Mouse (Mus musculus): ENCODE measurements around the gene Gabrb2. TPM values are rescaled to one million over a fixed set of nuclear protein-coding genes. Genes with fewer than 3 reads are reported as not detected.

Gene Gabrb2
- 1.7 and 1.9 TPM in 2 replicates for polyA plus RNA-seq (2016; fragmentation: Nextera tagmentation; extraction: Ambion mirVana)

- Histone ChIP-seq H3K4me3 (peak within 1 kb of the TSS; percentile 66), H3K27ac (replicated peaks) (peak within 1 kb of the TSS; percentile 71), H3K27me3 (replicated peaks; ENCODE audit: low read depth, poor library complexity, severe bottlenecking) (peaks cover 33% of the 10 kb centered on the region), H3K4me1 (peaks cover 10% of the 10 kb centered on the region), H3K9me3 (no peaks in the 10 kb centered on the region), H3K36me3 (replicated peaks) (no peaks in the 10 kb centered on the region)
- WGBS = 24% methylated on average over 20 of the region's 20 CpGs
- peak; percentile 13 for DNase-seq (ENCODE audit: low spot score)
These were observed at the start of gene Gabrb2 for GRCm38 (mm10) chr11:42418996-42419782. TSS of gene Gabrb2 (plus strand) at chr11:42419757.

- H3K27me3 ChIP-seq (replicated peaks; ENCODE audit: low read depth, poor library complexity, severe bottlenecking) = no peaks in the 10 kb centered on the region
- H3K4me1 ChIP-seq = no peaks in the 10 kb centered on the region
- no peaks in the 10 kb centered on the region for H3K36me3 ChIP-seq (replicated peaks)
- WGBS = 77% methylated on average over 2 of the region's 2 CpGs
- no peaks in the 10 kb centered on the region for H3K9me3 ChIP-seq
- no peak for DNase-seq (ENCODE audit: low spot score)
- H3K27ac ChIP-seq (replicated peaks) = no peak overlapping the region
- H3K4me3 ChIP-seq = no peak overlapping the region
These were observed 40.6 kb upstream of the Gabrb2 start for GRCm38 (mm10) chr11:42378983-42379382.

DNA sequence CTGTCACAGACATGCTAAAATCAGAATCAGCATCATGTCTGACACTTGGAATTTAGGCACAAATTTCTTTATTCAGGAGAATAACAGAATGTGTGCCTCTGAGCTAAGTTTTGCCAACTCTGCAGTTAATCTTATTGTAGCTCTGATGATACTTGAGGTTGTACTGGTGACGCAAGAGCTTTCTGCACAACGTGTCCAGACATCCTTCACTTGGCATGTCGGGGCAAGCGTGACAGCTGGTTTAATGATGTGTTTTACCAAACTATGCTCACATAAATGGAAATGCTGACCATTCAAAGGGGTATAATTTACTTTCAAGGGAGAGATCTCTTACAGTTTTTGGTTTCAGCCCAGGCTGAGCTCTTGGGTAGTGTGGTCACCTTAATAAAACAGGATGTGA, 33.1 kb upstream of the Gabrb2 start:
- Histone ChIP-seq H3K27me3 (replicated peaks; ENCODE audit: low read depth, poor library complexity, severe bottlenecking) (no peaks in the 10 kb centered on the region), H3K4me3 (no peak overlapping the region), H3K9me3 (no peaks in the 10 kb centered on the region), H3K4me1 (no peaks in the 10 kb centered on the region), H3K27ac (replicated peaks) (no peak overlapping the region), H3K36me3 (replicated peaks) (no peaks in the 10 kb centered on the region)
- 84% methylated on average over 4 of the region's 4 CpGs for WGBS
- DNase-seq (ENCODE audit: low spot score) = no peak

GRCm38 (mm10) chr11:42390682-42391290, 28.8 kb upstream of the Gabrb2 start:
- H3K9me3 ChIP-seq = no peaks in the 10 kb centered on the region
- no peaks in the 10 kb centered on the region for H3K36me3 ChIP-seq (replicated peaks)
- no peaks in the 10 kb centered on the region for H3K27me3 ChIP-seq (replicated peaks; ENCODE audit: low read depth, poor library complexity, severe bottlenecking)
- H3K4me3 ChIP-seq = no peak overlapping the region
- WGBS = 71% methylated on average over 3 of the region's 3 CpGs
- H3K4me1 ChIP-seq = no peaks in the 10 kb centered on the region
- no peak overlapping the region for H3K27ac ChIP-seq (replicated peaks)
- no peak for DNase-seq (ENCODE audit: low spot score)

DNA sequence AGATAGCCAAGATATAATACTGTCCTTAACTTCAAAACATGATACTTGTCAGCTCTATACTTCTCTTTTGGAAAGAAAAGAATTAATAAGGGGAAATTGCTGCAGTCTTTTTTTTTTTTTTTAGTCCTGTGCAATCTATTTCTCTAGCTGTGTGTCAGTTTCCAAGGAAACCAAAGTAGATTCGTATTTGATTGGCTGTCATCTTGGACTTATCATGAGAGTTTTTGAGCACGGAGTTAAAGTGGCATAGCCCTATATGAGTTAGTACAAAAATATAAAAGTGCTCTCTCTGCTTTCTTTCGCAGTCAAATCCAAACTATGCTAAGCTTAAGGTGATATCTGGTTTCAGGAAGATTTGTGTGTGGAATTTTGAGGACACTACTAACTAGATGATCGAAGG, 26.1 kb upstream of the Gabrb2 start:
- WGBS = 89% methylated on average over 4 of the region's 4 CpGs
- DNase-seq (ENCODE audit: low spot score) = no peak

GRCm38 (mm10) chr11:42419791-42420633, 455 bp downstream of the Gabrb2 start:
- Histone ChIP-seq H3K4me3 (peak overlapping the region; percentile 66), H3K4me1 (peaks cover 10% of the 10 kb centered on the region), H3K27ac (replicated peaks) (peak overlapping the region; percentile 71), H3K9me3 (no peaks in the 10 kb centered on the region), H3K36me3 (replicated peaks) (no peaks in the 10 kb centered on the region), H3K27me3 (replicated peaks; ENCODE audit: low read depth, poor library complexity, severe bottlenecking) (peaks cover 33% of the 10 kb centered on the region)
- DNase-seq (ENCODE audit: low spot score) = peak; percentile 57
- WGBS = 1% methylated on average over 37 of the region's 40 CpGs

More for the DNA sequence above, 26.1 kb upstream of the Gabrb2 start:
- Histone ChIP-seq H3K4me1 (no peaks in the 10 kb centered on the region), H3K36me3 (replicated peaks) (no peaks in the 10 kb centered on the region), H3K27me3 (replicated peaks; ENCODE audit: low read depth, poor library complexity, severe bottlenecking) (no peaks in the 10 kb centered on the region), H3K9me3 (no peaks in the 10 kb centered on the region), H3K27ac (replicated peaks) (no peak overlapping the region), H3K4me3 (no peak overlapping the region)

DNA sequence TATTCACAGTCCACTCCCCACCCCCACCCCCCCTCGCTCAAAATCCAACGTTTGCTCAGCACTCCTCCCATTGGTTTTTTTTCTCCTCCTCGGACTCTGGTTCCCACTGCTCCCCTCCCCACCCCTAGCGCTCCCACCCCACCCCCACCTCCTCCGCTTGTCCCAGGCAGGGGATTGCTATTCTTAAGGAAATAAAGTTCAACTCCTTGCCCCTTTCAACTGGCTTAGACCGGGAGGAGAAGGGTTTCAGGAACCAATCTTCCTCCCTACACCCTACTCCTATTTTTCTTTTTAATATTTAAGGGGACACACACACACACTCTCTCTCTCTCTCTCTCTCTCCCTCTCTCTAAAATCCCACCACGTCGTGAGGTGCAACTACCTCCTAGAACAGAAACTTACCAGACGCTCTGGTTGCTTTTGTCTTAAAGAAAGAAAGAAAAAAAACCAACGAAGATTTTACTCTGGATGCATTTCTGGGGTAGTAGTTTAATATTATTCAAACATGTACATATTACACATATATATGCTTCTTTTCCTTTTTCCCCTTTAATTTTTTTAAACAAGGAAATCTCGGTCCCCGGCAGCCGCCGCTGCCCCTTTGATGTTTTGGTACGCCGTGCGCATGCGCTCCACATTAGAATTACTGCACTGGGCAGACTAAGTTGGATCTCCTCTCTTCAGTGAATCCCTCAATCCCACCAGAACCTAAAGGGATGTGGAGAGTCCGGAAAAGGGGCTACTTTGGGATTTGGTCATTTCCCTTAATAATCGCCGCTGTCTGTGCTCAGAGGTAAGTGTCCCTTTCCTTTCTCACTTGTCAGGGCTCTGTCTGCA, 1.3 kb downstream of the Gabrb2 start:
- H3K36me3 ChIP-seq (replicated peaks) = no peaks in the 10 kb centered on the region
- peaks cover 33% of the 10 kb centered on the region for H3K27me3 ChIP-seq (replicated peaks; ENCODE audit: low read depth, poor library complexity, severe bottlenecking)
- peak overlapping the region; percentile 66 for H3K4me3 ChIP-seq
- H3K4me1 ChIP-seq = peaks cover 10% of the 10 kb centered on the region
- DNase-seq (ENCODE audit: low spot score) = peak; percentile 67
- WGBS = under 1% methylated on average over 21 of the region's 21 CpGs
- H3K9me3 ChIP-seq = no peaks in the 10 kb centered on the region
- peak overlapping the region; percentile 71 for H3K27ac ChIP-seq (replicated peaks)

DNA sequence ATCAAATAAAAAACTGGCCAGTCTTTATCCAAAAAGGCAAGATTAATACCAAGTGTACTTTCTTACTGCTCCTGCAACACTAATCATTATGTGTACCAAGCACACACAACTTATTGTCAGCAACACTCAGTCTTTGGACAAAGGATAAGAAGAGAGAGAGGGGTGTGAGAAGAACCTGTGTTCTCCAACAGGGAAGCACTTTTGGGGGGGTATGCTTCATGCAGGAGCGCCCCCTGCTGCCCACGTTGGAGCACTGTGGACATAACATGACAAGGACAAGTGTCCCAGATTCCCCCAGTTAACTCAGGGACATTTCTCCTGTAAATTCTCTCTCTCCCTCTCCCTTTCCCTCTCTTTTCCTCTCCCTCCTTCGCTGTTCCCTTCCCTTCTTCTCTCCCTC, 3.7 kb downstream of the Gabrb2 start:
- Histone ChIP-seq H3K4me3 (no peak overlapping the region), H3K9me3 (no peaks in the 10 kb centered on the region), H3K4me1 (peaks cover 10% of the 10 kb centered on the region), H3K27ac (replicated peaks) (no peak overlapping the region), H3K27me3 (replicated peaks; ENCODE audit: low read depth, poor library complexity, severe bottlenecking) (peaks cover 33% of the 10 kb centered on the region), H3K36me3 (replicated peaks) (no peaks in the 10 kb centered on the region)
- 0% methylated on average over 3 of the region's 3 CpGs for WGBS
- DNase-seq (ENCODE audit: low spot score) = peak; percentile 68

- no peak overlapping the region for H3K27ac ChIP-seq (replicated peaks)
- no peak overlapping the region for H3K4me3 ChIP-seq
- no peaks in the 10 kb centered on the region for H3K4me1 ChIP-seq
- no peak for DNase-seq (ENCODE audit: low spot score)
- no peaks in the 10 kb centered on the region for H3K9me3 ChIP-seq
- H3K27me3 ChIP-seq (replicated peaks; ENCODE audit: low read depth, poor library complexity, severe bottlenecking) = no peaks in the 10 kb centered on the region
- H3K36me3 ChIP-seq (replicated peaks) = no peaks in the 10 kb centered on the region
These were observed 11.9 kb downstream of the Gabrb2 start for GRCm38 (mm10) chr11:42431495-42431894.

DNA sequence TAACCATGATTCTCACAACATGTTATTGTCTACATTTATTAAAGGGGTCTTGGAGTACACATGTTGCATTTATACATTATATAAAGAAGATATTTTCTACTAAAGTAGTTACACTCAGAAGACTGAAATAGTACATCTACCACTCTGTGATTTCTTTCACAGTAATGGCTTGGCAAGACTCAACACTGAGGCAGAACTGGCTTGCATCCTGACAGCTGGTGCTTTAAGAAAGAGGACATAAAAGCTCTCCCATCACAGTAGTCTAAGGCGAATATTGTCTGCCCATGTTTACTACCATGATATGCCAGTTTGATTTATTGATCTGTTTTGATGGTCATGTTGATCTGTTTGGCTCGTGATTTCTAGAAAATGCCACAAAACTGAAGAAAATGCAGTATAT, 19.4 kb downstream of the Gabrb2 start:
- DNase-seq (ENCODE audit: low spot score) = no peak

DNA sequence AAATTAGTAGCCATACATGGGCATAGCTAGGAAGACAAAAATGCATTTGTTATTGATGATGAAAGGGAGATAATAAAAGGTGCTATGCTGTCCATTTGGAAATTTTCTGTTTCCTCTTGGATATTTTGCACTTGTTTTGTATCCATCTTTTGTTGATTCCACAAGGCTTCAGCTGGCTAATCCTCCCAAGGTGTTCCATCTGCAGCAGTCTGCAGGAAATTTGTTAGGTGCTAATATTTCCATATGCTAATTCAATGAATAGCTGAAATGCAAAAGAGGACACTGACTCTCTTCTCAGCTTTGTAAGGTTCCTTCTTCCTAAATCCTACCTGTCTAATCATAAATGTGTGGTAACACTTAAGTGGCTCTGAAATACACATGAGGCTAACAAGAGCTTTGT, 24.1 kb downstream of the Gabrb2 start:
- H3K9me3 ChIP-seq = no peaks in the 10 kb centered on the region
- H3K27ac ChIP-seq (replicated peaks) = no peak overlapping the region
- H3K27me3 ChIP-seq (replicated peaks; ENCODE audit: low read depth, poor library complexity, severe bottlenecking) = no peaks in the 10 kb centered on the region
- no peaks in the 10 kb centered on the region for H3K36me3 ChIP-seq (replicated peaks)
- no peaks in the 10 kb centered on the region for H3K4me1 ChIP-seq
- H3K4me3 ChIP-seq = no peak overlapping the region
- DNase-seq (ENCODE audit: low spot score) = no peak

More for the DNA sequence above, 19.4 kb downstream of the Gabrb2 start:
- Histone ChIP-seq H3K36me3 (replicated peaks) (no peaks in the 10 kb centered on the region), H3K4me1 (no peaks in the 10 kb centered on the region), H3K27me3 (replicated peaks; ENCODE audit: low read depth, poor library complexity, severe bottlenecking) (no peaks in the 10 kb centered on the region), H3K4me3 (no peak overlapping the region), H3K9me3 (no peaks in the 10 kb centered on the region), H3K27ac (replicated peaks) (no peak overlapping the region)
- WGBS = 88% methylated on average over 2 of the region's 2 CpGs

GRCm38 (mm10) chr11:42448929-42449328, 29.4 kb downstream of the Gabrb2 start:
- no peaks in the 10 kb centered on the region for H3K36me3 ChIP-seq (replicated peaks)
- DNase-seq (ENCODE audit: low spot score) = no peak
- 85% methylated on average over 4 of the region's 4 CpGs for WGBS
- H3K27me3 ChIP-seq (replicated peaks; ENCODE audit: low read depth, poor library complexity, severe bottlenecking) = no peaks in the 10 kb centered on the region
- H3K4me3 ChIP-seq = no peak overlapping the region
- no peak overlapping the region for H3K27ac ChIP-seq (replicated peaks)
- no peaks in the 10 kb centered on the region for H3K9me3 ChIP-seq
- H3K4me1 ChIP-seq = no peaks in the 10 kb centered on the region
